Mouse (Mus musculus) hindbrain, postnatal 0 days (tissue): Measurements from ENCODE around the gene Mmd. TPM values are rescaled to one million over a fixed set of nuclear protein-coding genes. Genes with fewer than 3 reads are reported as not detected.
A peak's percentile ranks its signal among the peaks of the same experiment; 100 is the strongest.

ENCODE experiments used
- ATAC-seq: fragments of 200-750 bp; cut with Nextera tagmentation; 2 replicates; pipeline ENCODE4 v1.8.0; 2017; ENCODE audit warnings: mild to moderate bottlenecking, moderate TSS enrichment, moderate library complexity
- DNase-seq: peaks from one replicate; pipeline ENCODE4 v3.0.0-alpha.2; 2015; ENCODE audit warnings: low spot score
- H3K27ac ChIP-seq: fragments of 300-500 bp; sonication (generic); 2 replicates; pipeline ENCODE4 v1.5.1; 2014; ENCODE audit warnings: mild to moderate bottlenecking
- H3K27me3 ChIP-seq: fragments of 300-500 bp; sonication (generic); 2 replicates; pipeline ENCODE4 v1.6.1; 2014; ENCODE audit warnings: low read length, mixed read lengths; ENCODE audit not compliant: insufficient read depth
- H3K36me3 ChIP-seq: fragments of 300-500 bp; sonication (generic); 2 replicates; pipeline ENCODE4 v1.6.1; 2014; ENCODE audit warnings: low read length, mixed read lengths; ENCODE audit not compliant: insufficient read depth
- H3K4me1 ChIP-seq: fragments of 300-500 bp; sonication (generic); 2 replicates; pipeline ENCODE4 v1.6.1; 2014; ENCODE audit warnings: antibody characterized with exemption, low read length, mixed read lengths; ENCODE audit not compliant: insufficient read depth
- H3K4me2 ChIP-seq: fragments of 300-500 bp; sonication (generic); 2 replicates; pipeline ENCODE4 v1.6.1; 2014; ENCODE audit warnings: low read depth, mild to moderate bottlenecking, low read length, moderate library complexity, mixed read lengths
- H3K4me3 ChIP-seq: fragments of 300-500 bp; sonication (generic); 2 replicates; pipeline ENCODE4 v1.5.1; 2014; ENCODE audit warnings: low read length
- H3K9ac ChIP-seq: fragments of 300-500 bp; sonication (generic); replicated peaks from 2 replicates; pipeline ENCODE4 v1.6.1; 2014; ENCODE audit warnings: mild to moderate bottlenecking, low read length, moderate library complexity, mixed read lengths
- H3K9me3 ChIP-seq: fragments of 300-500 bp; sonication (generic); 2 replicates; pipeline ENCODE4 v1.6.1; 2016; ENCODE audit warnings: low read length, mixed read lengths
- CTCF ChIP-seq: IDR thresholded peaks from 2 replicates; pipeline ENCODE4 v1.5.1; 2016; ENCODE audit warnings: antibody characterized with exemption, control low read depth, low read depth
- whole genome bisulfite sequencing: fragments of 180-500 bp; shearing (Covaris S2); extraction: QIAGEN DNeasy Blood & Tissue Kit; methylation state at CpG from one replicate; pipeline ENCODE4 v1.1.7; 2014; 5-methylcytosine and 5-hydroxymethylcytosine counted together
- polyA plus RNA-seq: library from polyadenylated mRNA; unstranded; fragments of >200 nt; fragmentation: Nextera tagmentation; extraction: Ambion mirVana; gene quantifications from 2 replicates; pipeline ENCODE4 v1.2.1, GENCODE M21; 2015
- total RNA-seq: library from RNA; depleted of rRNA; stranded (reverse); fragments of >200 nt; gene quantifications from 2 replicates; pipeline ENCODE4 v1.2.3, GENCODE M21; 2014

Mmd gene
- total and polyA plus RNA-seq, 2 experiments from 2014 or later = 101 to 200 TPM

GRCm38 (mm10) chr11:90268934-90269333, 19.7 kb downstream of the Mmd start:
- Histone ChIP-seq H3K36me3 (peaks cover 21% of the 10 kb centered on the region; the same call in 1 of the 2 replicates), H3K9ac (no peak overlapping the region), H3K4me3 (no peak overlapping the region), H3K9me3 (no peaks in the 10 kb centered on the region), H3K27ac (no peak overlapping the region), H3K27me3 (no peaks in the 10 kb centered on the region), H3K4me1 (0 out of 2 replicates have a peak, but pooled peaks cover 4% of the 10 kb centered on the region), H3K4me2 (no peak overlapping the region)
- DNase-seq (no peak), ATAC-seq (no peak)
- 65% methylated on average over 5 of the region's 5 CpGs for WGBS
- no peak for TF ChIP-seq CTCF

GRCm38 (mm10) chr11:90269398-90270123, 20.3 kb downstream of the Mmd start:
- no peak for ATAC-seq
- Histone ChIP-seq H3K27me3 (no peaks in the 10 kb centered on the region), H3K9me3 (no peaks in the 10 kb centered on the region), H3K4me3 (no peak overlapping the region), H3K4me2 (no peak overlapping the region), H3K36me3 (peaks cover 21% of the 10 kb centered on the region; the same call in 1 of the 2 replicates), H3K4me1 (0 out of 2 replicates have a peak, but pooled peaks cover 4% of the 10 kb centered on the region), H3K27ac (no peak overlapping the region), H3K9ac (no peak overlapping the region)
- 40% methylated on average over 18 of the region's 18 CpGs for WGBS
- TF ChIP-seq CTCF = no peak
- no peak for DNase-seq

DNA sequence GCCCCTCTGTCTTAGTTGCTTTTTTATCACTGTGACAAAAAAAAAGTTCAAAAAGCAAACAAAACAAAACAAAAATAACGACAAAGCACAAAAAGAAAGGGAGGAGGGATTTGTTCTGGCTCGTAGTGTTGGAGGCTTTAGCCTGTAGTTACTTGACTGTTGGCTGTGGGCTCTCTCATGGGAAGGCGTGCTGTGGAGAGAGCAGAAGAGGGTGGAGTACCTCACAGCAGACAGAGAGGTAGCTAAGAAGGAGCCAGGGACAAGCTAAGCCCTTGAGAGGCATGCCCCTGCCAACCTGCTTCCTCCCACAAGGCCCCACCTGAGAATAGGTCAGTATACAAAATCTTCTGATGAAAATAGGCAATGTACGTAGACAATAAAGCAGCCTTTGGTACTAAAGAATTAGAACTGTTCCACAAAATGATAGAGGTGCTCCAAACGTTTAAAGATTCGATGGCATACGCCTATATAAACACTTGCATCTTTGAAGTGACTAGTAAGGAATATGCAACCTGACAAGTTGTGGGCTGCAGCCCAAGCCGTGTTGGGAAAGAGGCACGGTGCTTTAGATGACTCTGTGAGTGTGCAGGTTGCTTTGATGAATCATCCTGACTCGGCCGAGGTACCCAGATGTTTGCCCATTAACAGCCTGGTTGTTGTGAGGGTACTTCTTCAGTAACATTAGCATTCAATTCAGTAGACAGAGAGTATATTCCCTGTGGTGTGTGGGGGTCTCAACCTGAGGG, 21.0 kb downstream of the Mmd start:
- Histone ChIP-seq H3K4me3 (no peak overlapping the region), H3K27me3 (no peaks in the 10 kb centered on the region), H3K27ac (no peak overlapping the region), H3K4me1 (0 out of 2 replicates have a peak, but pooled peaks cover 4% of the 10 kb centered on the region), H3K36me3 (peaks cover 21% of the 10 kb centered on the region; the same call in 1 of the 2 replicates), H3K4me2 (no peak overlapping the region), H3K9me3 (no peaks in the 10 kb centered on the region), H3K9ac (no peak overlapping the region)
- no peak for TF ChIP-seq CTCF
- ATAC-seq = no peak
- WGBS = 79% methylated on average over 11 of the region's 11 CpGs
- DNase-seq = no peak

DNA sequence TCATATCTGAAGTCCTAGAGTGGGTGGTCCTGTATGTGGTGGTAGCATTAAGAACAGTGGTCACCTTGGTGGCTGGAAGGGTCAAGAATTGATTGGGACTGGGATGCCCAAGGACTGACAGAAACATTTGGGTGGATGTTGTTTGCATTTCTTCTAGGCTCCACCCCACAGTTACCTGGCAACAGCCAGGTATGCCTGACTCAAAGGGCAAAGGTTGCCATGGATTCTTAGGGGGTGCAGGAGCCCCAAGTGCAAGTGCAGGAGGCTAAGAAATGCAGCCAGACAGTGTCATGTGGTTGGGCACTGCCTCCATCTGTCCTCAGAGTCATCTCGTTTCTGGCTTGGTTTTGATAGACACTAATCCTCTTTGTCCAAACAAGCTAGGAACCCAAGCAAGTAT, 24.9 kb downstream of the Mmd start:
- Histone ChIP-seq H3K27me3 (no peaks in the 10 kb centered on the region), H3K9ac (no peak overlapping the region), H3K4me2 (no peak overlapping the region), H3K36me3 (peaks cover 9% of the 10 kb centered on the region; the same call in 1 of the 2 replicates), H3K9me3 (no peaks in the 10 kb centered on the region), H3K4me3 (no peak overlapping the region), H3K27ac (no peak overlapping the region), H3K4me1 (0 out of 2 replicates have a peak, but pooled peaks cover 4% of the 10 kb centered on the region)
- WGBS = 37% methylated on average over 1 of the region's 1 CpGs
- TF ChIP-seq CTCF = no peak
- no peak for ATAC-seq
- DNase-seq = no peak

GRCm38 (mm10) chr11:90275663-90276062, 26.4 kb downstream of the Mmd start:
- WGBS = 57% methylated on average over 7 of the region's 7 CpGs
- H3K27me3 ChIP-seq = no peaks in the 10 kb centered on the region
- no peaks in the 10 kb centered on the region for H3K9me3 ChIP-seq
- no peaks in the 10 kb centered on the region for H3K4me1 ChIP-seq
- DNase-seq (peak; percentile 40), ATAC-seq (no peak)
- H3K27ac ChIP-seq = no peak overlapping the region
- no peak overlapping the region for H3K9ac ChIP-seq
- H3K36me3 ChIP-seq = peaks cover 9% of the 10 kb centered on the region; the same call in 1 of the 2 replicates
- TF ChIP-seq CTCF = no peak
- H3K4me2 ChIP-seq = no peak overlapping the region
- no peak overlapping the region for H3K4me3 ChIP-seq

GRCm38 (mm10) chr11:90276150-90276549, 26.9 kb downstream of the Mmd start:
- no peak overlapping the region for H3K4me3 ChIP-seq
- peak; percentile 25 for DNase-seq
- no peak for ATAC-seq
- no peak for TF ChIP-seq CTCF
- no peak overlapping the region for H3K27ac ChIP-seq
- no peaks in the 10 kb centered on the region for H3K4me1 ChIP-seq
- no peaks in the 10 kb centered on the region for H3K9me3 ChIP-seq
- H3K36me3 ChIP-seq = peaks cover 9% of the 10 kb centered on the region; the same call in 1 of the 2 replicates
- H3K9ac ChIP-seq = no peak overlapping the region
- no peak overlapping the region for H3K4me2 ChIP-seq
- no peaks in the 10 kb centered on the region for H3K27me3 ChIP-seq
- WGBS = 70% methylated on average over 8 of the region's 8 CpGs

GRCm38 (mm10) chr11:90276561-90276960, 27.3 kb downstream of the Mmd start:
- ATAC-seq = no peak
- 81% methylated on average over 12 of the region's 12 CpGs for WGBS
- H3K27me3 ChIP-seq = no peaks in the 10 kb centered on the region

More at GRCm38 (mm10) chr11:90276561-90276960, 27.3 kb downstream of the Mmd start:
- Histone ChIP-seq H3K9me3 (no peaks in the 10 kb centered on the region), H3K36me3 (peaks cover 9% of the 10 kb centered on the region; the same call in 1 of the 2 replicates), H3K27ac (no peak overlapping the region), H3K4me1 (no peaks in the 10 kb centered on the region), H3K9ac (no peak overlapping the region), H3K4me2 (no peak overlapping the region), H3K4me3 (no peak overlapping the region)
- no peak for TF ChIP-seq CTCF
- DNase-seq = peak; percentile 33
